Mouse (Mus musculus): ENCODE measurements around the gene Zfp879. TPM values are rescaled to one million over a fixed set of nuclear protein-coding genes. Genes with fewer than 3 reads are reported as not detected.

The Zfp879 gene
- 0.22 TPM for polyA plus RNA-seq (2014; fragmentation: Illumina TruSeq; extraction: RNeasy Lipid Tissue Mini Kit (QIAGEN cat#74804); ENCODE audit: low replicate concordance)

GRCm38 (mm10) chr11:50841023-50841735 is at the start of gene Zfp879:
TSS of gene Zfp879 (minus strand) at chr11:50841552.

GRCm38 (mm10) chr11:50887390-50888128 is 46.2 kb upstream of the Zfp879 start, which contains the start of gene Zfp454:
TSS of gene Zfp454 (minus strand) at chr11:50887651.

GRCm38 (mm10) chr11:50850177-50850735 is 8.9 kb upstream of the Zfp879 start, which contains the start of gene Grm6:
TSS of gene Grm6 (plus strand) at chr11:50850685.

GRCm38 (mm10) chr11:50827010-50827953 is 14.1 kb downstream of the Zfp879 start, which contains the start of gene Zfp354c:
TSS of gene Zfp354c (minus strand) at chr11:50827724.

Other genes with a start within 250 kb of the Zfp879 start
- gene Adamts2, start 239.5 kb downstream of the Zfp879 start, polyA plus RNA-seq (2014; fragmentation: Illumina TruSeq; extraction: RNeasy Lipid Tissue Mini Kit (QIAGEN cat#74804); ENCODE audit: low replicate concordance), result 0.59 TPM
- 3.0 TPM for gene Zfp354c, start 13.8 kb downstream of the Zfp879 start, polyA plus RNA-seq (2014; fragmentation: Illumina TruSeq; extraction: RNeasy Lipid Tissue Mini Kit (QIAGEN cat#74804); ENCODE audit: low replicate concordance)
- gene Grm6, start 9.1 kb upstream of the Zfp879 start, polyA plus RNA-seq (2014; fragmentation: Illumina TruSeq; extraction: RNeasy Lipid Tissue Mini Kit (QIAGEN cat#74804); ENCODE audit: low replicate concordance), result not detected
- gene Zfp454, start 46.1 kb upstream of the Zfp879 start, polyA plus RNA-seq (2014; fragmentation: Illumina TruSeq; extraction: RNeasy Lipid Tissue Mini Kit (QIAGEN cat#74804); ENCODE audit: low replicate concordance), result 0.48 TPM
- 7.6 TPM for gene Zfp2, start 74.6 kb upstream of the Zfp879 start, polyA plus RNA-seq (2014; fragmentation: Illumina TruSeq; extraction: RNeasy Lipid Tissue Mini Kit (QIAGEN cat#74804); ENCODE audit: low replicate concordance)
- gene Zfp354b, start 90.1 kb upstream of the Zfp879 start, polyA plus RNA-seq (2014; fragmentation: Illumina TruSeq; extraction: RNeasy Lipid Tissue Mini Kit (QIAGEN cat#74804); ENCODE audit: low replicate concordance), result 0.89 TPM
- gene 4933414I15Rik, start 102.2 kb upstream of the Zfp879 start, polyA plus RNA-seq (2014; fragmentation: Illumina TruSeq; extraction: RNeasy Lipid Tissue Mini Kit (QIAGEN cat#74804); ENCODE audit: low replicate concordance), result not detected
- gene Prop1, start 112.2 kb upstream of the Zfp879 start, polyA plus RNA-seq (2014; fragmentation: Illumina TruSeq; extraction: RNeasy Lipid Tissue Mini Kit (QIAGEN cat#74804); ENCODE audit: low replicate concordance), result not detected
- gene Olfr1378, start 125.0 kb upstream of the Zfp879 start, polyA plus RNA-seq (2014; fragmentation: Illumina TruSeq; extraction: RNeasy Lipid Tissue Mini Kit (QIAGEN cat#74804); ENCODE audit: low replicate concordance), result not detected
- not detected for gene Olfr1377, start 140.4 kb upstream of the Zfp879 start, polyA plus RNA-seq (2014; fragmentation: Illumina TruSeq; extraction: RNeasy Lipid Tissue Mini Kit (QIAGEN cat#74804); ENCODE audit: low replicate concordance)
- not detected for gene Olfr51, start 162.0 kb upstream of the Zfp879 start, polyA plus RNA-seq (2014; fragmentation: Illumina TruSeq; extraction: RNeasy Lipid Tissue Mini Kit (QIAGEN cat#74804); ENCODE audit: low replicate concordance)
- gene Olfr54, start 172.7 kb upstream of the Zfp879 start, polyA plus RNA-seq (2014; fragmentation: Illumina TruSeq; extraction: RNeasy Lipid Tissue Mini Kit (QIAGEN cat#74804); ENCODE audit: low replicate concordance), result not detected
- not detected for gene Olfr1375, start 206.6 kb upstream of the Zfp879 start, polyA plus RNA-seq (2014; fragmentation: Illumina TruSeq; extraction: RNeasy Lipid Tissue Mini Kit (QIAGEN cat#74804); ENCODE audit: low replicate concordance)
- gene Zfp354a, start 217.7 kb upstream of the Zfp879 start, polyA plus RNA-seq (2014; fragmentation: Illumina TruSeq; extraction: RNeasy Lipid Tissue Mini Kit (QIAGEN cat#74804); ENCODE audit: low replicate concordance), result 14.6 TPM